Mouse (Mus musculus) spleen, postnatal 14 days (tissue): ENCODE data around the gene Cphx3.
"Not testable (repeated sequence)": the region's sequence is repeated elsewhere in the genome, so short reads cannot be mapped to it uniquely, and the experiment has no call there.

Experiments used
- DNase-seq, 2 experiments: peaks; one replicate each; pipeline ENCODE4 v3.0.0; 2021 to 2022; ENCODE audit warnings: low spot score in 2 of 2

Cphx3 gene

GRCm38 (mm10) chr14:26173955-26174354 lies 91.9 kb downstream of the Cphx3 start:
- not testable (repeated sequence) for DNase-seq

- DNase-seq = not testable (repeated sequence)
Observed at GRCm38 (mm10) chr14:26175028-26175427, 92.9 kb downstream of the Cphx3 start.

GRCm38 (mm10) chr14:26181660-26182059 lies 99.6 kb downstream of the Cphx3 start:
- not testable (repeated sequence) for DNase-seq

GRCm38 (mm10) chr14:26182380-26182779 lies 100.3 kb downstream of the Cphx3 start, which contains the start of gene Plac9b:
Gene Plac9b, minus strand, starts transcription at chr14:26182480.
- not testable (repeated sequence) for DNase-seq

GRCm38 (mm10) chr14:26186638-26187037 lies 104.5 kb downstream of the Cphx3 start:
- not testable (repeated sequence) for DNase-seq

GRCm38 (mm10) chr14:26188361-26188760 lies 106.3 kb downstream of the Cphx3 start:
- not testable (repeated sequence) for DNase-seq

- not testable (repeated sequence) for DNase-seq
Observed at GRCm38 (mm10) chr14:26197851-26198250, 115.8 kb downstream of the Cphx3 start.

GRCm38 (mm10) chr14:26206197-26206925 lies 124.3 kb downstream of the Cphx3 start:
- not testable (repeated sequence) for DNase-seq

GRCm38 (mm10) chr14:26206926-26207247 lies 124.8 kb downstream of the Cphx3 start, which contains the start of gene Tmem254b:
Gene Tmem254b, minus strand, starts transcription at chr14:26207041.
- DNase-seq = not testable (repeated sequence)

- not testable (repeated sequence) for DNase-seq
Observed at GRCm38 (mm10) chr14:26216233-26217000, 134.3 kb downstream of the Cphx3 start.

- DNase-seq = not testable (repeated sequence)
Observed at GRCm38 (mm10) chr14:26237183-26237582, 155.1 kb downstream of the Cphx3 start.

- not testable (repeated sequence) for DNase-seq
Observed at GRCm38 (mm10) chr14:26257756-26258617, 175.9 kb downstream of the Cphx3 start, which contains the start of gene Duxbl3. Gene Duxbl3, plus strand, starts transcription at chr14:26257962.

GRCm38 (mm10) chr14:26258729-26259128 lies 176.6 kb downstream of the Cphx3 start:
- not testable (repeated sequence) for DNase-seq
